Mouse (Mus musculus) liver, embryonic 11.5 days (tissue): Measurements from ENCODE around the gene Rnf166. TPM values are rescaled to one million over a fixed set of nuclear protein-coding genes. Genes with fewer than 3 reads are reported as not detected.

ENCODE experiments used
- ATAC-seq: fragments of 200-750 bp; cut with Nextera tagmentation; replicated peaks from 2 replicates; pipeline ENCODE4 v1.8.0; 2017; ENCODE audit warnings: moderate number of reproducible peaks, mild to moderate bottlenecking, moderate TSS enrichment, moderate library complexity; ENCODE audit not compliant: low FRiP score
- DNase-seq: peaks from one replicate; pipeline ENCODE4 v3.0.0-alpha.2; 2017; ENCODE audit warnings: low spot score
- H3K27ac ChIP-seq: fragments of 300-500 bp; sonication (generic); 2 replicates; pipeline ENCODE4 v1.5.1; 2014; ENCODE audit warnings: mild to moderate bottlenecking, low read depth, low read length, control low read depth
- H3K27me3 ChIP-seq: fragments of 300-500 bp; sonication (generic); replicated peaks from 2 replicates; pipeline ENCODE4 v1.6.1; 2014; ENCODE audit warnings: low read length, mixed read lengths; ENCODE audit not compliant: control insufficient read depth, insufficient read depth
- H3K36me3 ChIP-seq: fragments of 300-500 bp; sonication (generic); 2 replicates; pipeline ENCODE4 v1.6.1; 2014; ENCODE audit warnings: mild to moderate bottlenecking, low read length, moderate library complexity, mixed read lengths; ENCODE audit not compliant: control insufficient read depth, insufficient read depth
- H3K4me1 ChIP-seq: fragments of 300-500 bp; sonication (generic); replicated peaks from 2 replicates; pipeline ENCODE4 v1.6.1; 2014; ENCODE audit warnings: low read length, mixed read lengths; ENCODE audit not compliant: control insufficient read depth, insufficient read depth
- H3K4me2 ChIP-seq: fragments of 300-500 bp; sonication (generic); 2 replicates; pipeline ENCODE4 v1.6.1; 2014; ENCODE audit warnings: mild to moderate bottlenecking, control low read depth, moderate library complexity
- H3K4me3 ChIP-seq: fragments of 300-500 bp; sonication (generic); 2 replicates; pipeline ENCODE4 v1.5.1; 2014; ENCODE audit warnings: low read depth, low read length, control low read depth
- H3K9ac ChIP-seq: fragments of 300-500 bp; sonication (generic); 2 replicates; pipeline ENCODE4 v1.6.1; 2014; ENCODE audit warnings: low read depth, low read length, control low read depth
- H3K9me3 ChIP-seq: fragments of 300-500 bp; sonication (generic); 2 replicates; pipeline ENCODE4 v1.6.1; 2016; ENCODE audit warnings: low read length, inconsistent platforms, mixed read lengths; ENCODE audit not compliant: control insufficient read depth
- WGBS: fragments of 180-500 bp; shearing (Covaris S2); extraction: QIAGEN DNeasy Blood & Tissue Kit; methylation state at CpG from one replicate; pipeline ENCODE4 v1.1.7; 2014; 5-methylcytosine and 5-hydroxymethylcytosine counted together
- polyA plus RNA-seq: library from polyadenylated mRNA; unstranded; fragments of >200 nt; fragmentation: Nextera tagmentation; extraction: Ambion mirVana; gene quantifications from 2 replicates; pipeline ENCODE4 v1.2.1, GENCODE M21; 2014

The Rnf166 gene
- polyA plus RNA-seq, 1 experiment from 2014 or later, result 26.8 TPM

- 28% methylated on average over 18 of the region's 18 CpGs for WGBS
- Histone ChIP-seq H3K9ac (peak overlapping the region; percentile 81), H3K27ac (peak overlapping the region; percentile 79), H3K9me3 (no peaks in the 10 kb centered on the region), H3K4me3 (peak overlapping the region; percentile 69), H3K27me3 (no peaks in the 10 kb centered on the region), H3K4me1 (peaks cover 24% of the 10 kb centered on the region), H3K36me3 (peaks cover 14% of the 10 kb centered on the region), H3K4me2 (peak overlapping the region; percentile 97)
- ATAC-seq, result peak; percentile 9; the same call in 1 of the 2 replicates
- DNase-seq, result no peak
Measured at GRCm38 (mm10) chr8:122431694-122432442, 44.0 kb downstream of the Rnf166 start.

DNA sequence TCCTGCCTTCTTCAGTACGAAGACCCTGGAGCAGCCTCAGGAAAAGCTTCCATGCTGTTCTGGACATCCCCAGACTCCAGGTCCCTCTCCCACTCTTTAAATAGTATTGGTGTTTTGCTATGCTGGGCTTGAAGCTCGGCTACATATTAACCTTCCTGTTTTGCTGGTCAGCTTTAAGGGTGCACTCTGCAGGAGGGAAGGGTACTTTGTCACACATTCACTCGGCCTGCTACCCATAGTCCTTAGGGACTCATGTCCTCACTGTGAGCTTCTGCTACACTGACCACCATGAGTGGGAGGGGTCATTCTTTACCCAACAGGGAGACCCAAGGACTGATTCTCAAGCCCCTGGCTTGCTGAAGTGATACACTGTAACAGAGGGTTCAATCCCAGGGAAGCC is 45.2 kb downstream of the Rnf166 start:
- H3K27me3 ChIP-seq, result no peaks in the 10 kb centered on the region
- no peak for DNase-seq
- no peak for ATAC-seq
- no peaks in the 10 kb centered on the region for H3K9me3 ChIP-seq
- peaks cover 23% of the 10 kb centered on the region for H3K4me1 ChIP-seq
- H3K4me2 ChIP-seq, result no peak overlapping the region
- peaks cover 8% of the 10 kb centered on the region for H3K36me3 ChIP-seq
- no peak overlapping the region for H3K4me3 ChIP-seq
- no peak overlapping the region for H3K9ac ChIP-seq
- WGBS, result 71% methylated on average over 3 of the region's 3 CpGs
- H3K27ac ChIP-seq, result no peak overlapping the region

DNA sequence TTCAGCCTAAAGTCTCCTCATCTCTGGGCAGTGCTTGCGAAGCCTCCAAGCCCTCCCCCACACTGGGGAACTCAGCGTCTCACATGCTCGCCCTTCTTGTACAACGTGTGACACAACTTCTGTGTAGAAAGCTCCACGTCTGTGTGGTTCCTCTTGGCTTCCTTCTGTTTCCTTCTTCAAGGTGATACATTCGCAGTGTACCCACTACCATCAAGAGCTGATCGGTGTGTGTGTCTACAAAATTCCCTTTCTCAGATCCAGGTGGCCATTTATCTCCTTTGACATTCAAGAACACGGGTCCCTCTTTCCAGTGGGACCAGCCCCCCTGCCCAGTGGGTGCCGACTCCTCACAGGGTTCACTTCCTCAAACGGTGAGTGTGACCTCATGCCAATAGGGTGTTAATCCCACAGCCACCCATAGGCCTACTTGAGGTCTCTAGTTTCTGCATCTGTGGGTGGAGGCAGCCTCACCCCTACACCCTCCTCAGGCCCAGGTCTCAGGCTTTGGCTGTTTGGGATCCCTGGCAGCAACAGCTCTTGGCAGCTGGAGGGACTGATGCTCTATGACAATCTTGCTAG is 45.7 kb downstream of the Rnf166 start:
- Histone ChIP-seq H3K9ac (no peak overlapping the region), H3K4me1 (peaks cover 23% of the 10 kb centered on the region), H3K36me3 (peaks cover 4% of the 10 kb centered on the region; the same call in 1 of the 2 replicates), H3K9me3 (no peaks in the 10 kb centered on the region), H3K4me3 (no peak overlapping the region), H3K27ac (no peak overlapping the region), H3K27me3 (no peaks in the 10 kb centered on the region), H3K4me2 (no peak overlapping the region)
- ATAC-seq (no peak), DNase-seq (no peak)
- WGBS, result 60% methylated on average over 10 of the region's 10 CpGs

GRCm38 (mm10) chr8:122428163-122428562 is 47.7 kb downstream of the Rnf166 start:
- no peaks in the 10 kb centered on the region for H3K27me3 ChIP-seq
- ATAC-seq (no peak), DNase-seq (no peak)
- no peak overlapping the region for H3K4me3 ChIP-seq
- peaks cover 20% of the 10 kb centered on the region for H3K4me1 ChIP-seq
- peaks cover 4% of the 10 kb centered on the region; the same call in 1 of the 2 replicates for H3K36me3 ChIP-seq
- no peak overlapping the region for H3K27ac ChIP-seq
- 69% methylated on average over 9 of the region's 9 CpGs for WGBS
- no peaks in the 10 kb centered on the region for H3K9me3 ChIP-seq
- H3K4me2 ChIP-seq, result no peak overlapping the region
- no peak overlapping the region for H3K9ac ChIP-seq

GRCm38 (mm10) chr8:122427607-122428006 is 48.3 kb downstream of the Rnf166 start:
- Histone ChIP-seq H3K9me3 (no peaks in the 10 kb centered on the region), H3K4me2 (no peak overlapping the region), H3K9ac (no peak overlapping the region), H3K27ac (no peak overlapping the region), H3K4me1 (peaks cover 15% of the 10 kb centered on the region), H3K27me3 (no peaks in the 10 kb centered on the region), H3K4me3 (no peak overlapping the region), H3K36me3 (peaks cover 4% of the 10 kb centered on the region; the same call in 1 of the 2 replicates)
- no peak for ATAC-seq
- WGBS, result 88% methylated on average over 7 of the region's 7 CpGs
- no peak for DNase-seq

GRCm38 (mm10) chr8:122426145-122426544 is 49.7 kb downstream of the Rnf166 start:
- no peak overlapping the region for H3K9ac ChIP-seq
- H3K4me2 ChIP-seq, result no peak overlapping the region
- peaks cover 4% of the 10 kb centered on the region; the same call in 1 of the 2 replicates for H3K36me3 ChIP-seq
- no peak for ATAC-seq
- H3K4me3 ChIP-seq, result no peak overlapping the region
- no peaks in the 10 kb centered on the region for H3K9me3 ChIP-seq
- no peaks in the 10 kb centered on the region for H3K27me3 ChIP-seq
- 55% methylated on average over 9 of the region's 9 CpGs for WGBS
- no peak for DNase-seq
- H3K4me1 ChIP-seq, result peaks cover 4% of the 10 kb centered on the region
- H3K27ac ChIP-seq, result no peak overlapping the region

- H3K4me3 ChIP-seq, result no peak overlapping the region
- WGBS, result 58% methylated on average over 5 of the region's 5 CpGs
- H3K27me3 ChIP-seq, result no peaks in the 10 kb centered on the region
- no peak overlapping the region for H3K4me2 ChIP-seq
- no peak overlapping the region for H3K9ac ChIP-seq
- H3K27ac ChIP-seq, result no peak overlapping the region
- H3K9me3 ChIP-seq, result no peaks in the 10 kb centered on the region
- no peak for ATAC-seq
- DNase-seq, result no peak
- no peaks in the 10 kb centered on the region for H3K4me1 ChIP-seq
- H3K36me3 ChIP-seq, result 0 out of 2 replicates have a peak, but pooled peaks cover 1% of the 10 kb centered on the region
Measured at GRCm38 (mm10) chr8:122423659-122424058, 52.2 kb downstream of the Rnf166 start.

GRCm38 (mm10) chr8:122423217-122423616 is 52.6 kb downstream of the Rnf166 start:
- H3K4me1 ChIP-seq, result no peaks in the 10 kb centered on the region
- WGBS, result 86% methylated on average over 24 of the region's 24 CpGs
- peaks cover 5% of the 10 kb centered on the region; the same call in 1 of the 2 replicates for H3K36me3 ChIP-seq
- ATAC-seq (no peak), DNase-seq (no peak)
- H3K4me2 ChIP-seq, result no peak overlapping the region
- no peak overlapping the region for H3K27ac ChIP-seq
- H3K27me3 ChIP-seq, result no peaks in the 10 kb centered on the region
- no peak overlapping the region for H3K4me3 ChIP-seq
- no peak overlapping the region for H3K9ac ChIP-seq
- no peaks in the 10 kb centered on the region for H3K9me3 ChIP-seq
